Mouse (Mus musculus) kidney, postnatal 10 days (tissue): ENCODE measurements around the gene Cpne9.
A peak's percentile ranks its signal among the peaks of the same experiment; 100 is the strongest.

Experiments
- DNase-seq: peaks from one replicate; pipeline ENCODE4 v3.0.0; 2021; ENCODE audit warnings: mixed read lengths

The Cpne9 gene

DNA sequence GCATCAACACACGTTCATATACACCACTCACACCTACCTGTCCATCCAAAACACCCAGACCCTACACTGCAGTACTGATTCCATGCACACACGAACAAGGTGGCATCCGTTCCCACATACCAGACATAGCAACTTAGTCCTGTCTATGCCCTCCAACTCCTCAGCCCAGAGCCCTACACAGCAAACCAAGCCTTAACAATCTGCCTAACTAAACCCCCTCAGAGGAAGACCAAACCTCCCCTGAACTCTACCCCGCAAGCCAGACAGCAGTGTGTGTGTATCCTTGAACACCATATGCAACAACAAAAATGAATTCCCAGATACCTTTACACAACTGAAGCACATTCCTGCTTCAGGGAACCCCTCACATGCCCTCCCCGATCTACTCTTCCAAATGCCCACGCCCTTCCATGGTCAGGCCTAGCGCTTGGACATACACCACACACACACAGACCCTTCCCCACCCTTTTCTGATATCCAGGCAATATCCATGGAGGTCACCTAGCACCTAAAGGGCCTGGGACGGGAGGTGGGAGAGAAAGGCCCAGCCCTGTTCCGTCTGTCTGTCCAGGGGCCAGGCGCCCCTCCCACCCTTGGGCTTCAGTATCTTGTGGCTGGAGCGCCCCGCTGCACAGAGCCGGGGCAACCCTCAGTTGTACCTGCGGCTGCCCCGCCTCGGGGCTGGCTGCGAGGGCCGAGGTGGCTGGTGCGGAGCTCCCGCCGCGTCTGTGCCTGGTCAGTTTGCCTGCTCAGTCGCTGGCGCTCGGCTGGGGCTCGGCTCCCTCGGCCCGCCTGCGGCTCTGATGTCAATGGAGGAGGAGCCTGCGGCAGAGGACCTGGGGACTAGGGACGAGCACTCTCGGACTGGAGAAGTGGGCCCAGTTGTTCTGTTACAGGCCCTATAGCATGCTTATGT is 61.3 kb downstream of the Cpne9 start, which contains the start of gene Camk1:
TSS of gene Camk1 (minus strand) at position 808 of the 916 bp plus-strand sequence.
- peak; percentile 90 for DNase-seq

DNA sequence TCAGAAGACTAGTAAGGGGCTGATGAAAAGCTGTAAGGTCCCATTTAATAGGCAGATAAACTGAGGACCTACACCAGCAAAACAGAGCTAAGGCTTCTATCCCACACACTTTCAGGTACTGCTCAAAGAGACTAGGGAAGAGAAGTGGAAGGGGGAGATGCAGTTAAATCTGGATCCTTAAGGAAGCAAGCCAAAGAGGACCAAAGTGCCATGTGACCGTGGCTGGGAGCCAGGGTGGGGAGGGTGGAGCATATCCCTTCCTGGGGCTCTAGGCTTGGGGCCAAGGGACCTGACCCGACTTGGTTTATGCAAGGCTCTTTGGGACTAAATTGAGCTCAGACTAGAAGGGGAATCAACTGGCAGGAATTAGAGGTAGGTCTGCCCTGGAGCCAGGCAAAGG is 62.2 kb downstream of the Cpne9 start:
- DNase-seq = peak; percentile 92

DNA sequence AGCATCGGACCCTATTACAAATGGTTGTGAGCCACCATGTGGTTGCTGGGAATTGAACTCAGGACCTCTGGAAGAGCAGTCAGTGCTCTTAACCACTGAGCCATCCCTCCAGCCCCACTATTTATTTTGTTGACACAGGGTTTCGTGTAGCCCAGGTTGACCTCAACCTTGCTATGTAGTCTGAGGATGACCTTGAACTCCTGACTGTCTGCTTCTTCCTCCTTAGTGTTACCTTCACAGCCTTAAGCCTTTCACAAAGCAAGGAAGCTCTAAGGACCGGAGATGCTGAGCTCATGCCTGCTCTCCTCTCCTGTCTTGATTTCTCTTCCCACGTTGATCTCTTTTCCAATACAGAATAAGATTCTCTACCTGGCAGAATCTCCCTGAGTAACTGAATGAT is 64.8 kb downstream of the Cpne9 start:
- no peak for DNase-seq

GRCm38 (mm10) chr6:113350538-113350937 is 68.4 kb downstream of the Cpne9 start:
- DNase-seq = no peak

GRCm38 (mm10) chr6:113351161-113351560 is 69.1 kb downstream of the Cpne9 start:
- DNase-seq = no peak

DNA sequence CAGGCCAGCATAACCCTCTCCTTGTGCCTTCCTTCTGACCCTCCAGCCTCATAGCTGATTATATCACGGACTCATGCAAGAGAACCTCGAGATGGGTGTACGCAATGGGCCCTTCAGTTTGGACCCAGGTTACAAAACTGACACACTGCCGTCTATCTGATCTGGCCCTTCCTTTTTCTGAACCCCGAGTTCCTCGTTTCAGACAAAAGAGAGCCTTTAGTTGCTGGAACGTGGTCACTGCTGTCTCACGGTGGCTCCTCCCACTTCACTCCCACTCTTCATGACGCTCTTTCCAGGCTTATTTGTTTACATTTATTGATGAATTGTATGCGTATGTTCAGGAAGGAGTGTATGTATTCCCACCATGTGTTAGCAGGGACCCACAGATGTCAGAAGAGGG is 69.5 kb downstream of the Cpne9 start:
- no peak for DNase-seq

DNA sequence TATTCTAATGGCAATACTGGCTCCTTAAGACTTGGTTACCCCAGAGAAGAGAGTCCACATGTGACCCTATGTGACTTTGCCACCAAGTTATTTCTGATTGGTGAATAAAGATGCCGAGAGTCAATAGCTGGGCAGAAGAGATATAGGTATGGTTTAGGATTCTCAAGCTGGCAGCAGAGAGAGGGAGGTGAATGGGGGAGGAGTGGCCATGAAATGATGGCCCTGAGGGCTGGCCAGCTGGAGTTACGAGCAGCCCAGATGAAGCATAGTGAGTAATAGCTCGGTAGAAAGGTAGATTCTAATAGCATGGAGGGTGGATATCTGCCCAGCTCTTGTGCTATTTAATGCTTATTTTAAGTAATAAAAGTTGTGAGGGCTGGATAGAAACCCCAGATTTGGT is 70.7 kb downstream of the Cpne9 start:
- DNase-seq = no peak

GRCm38 (mm10) chr6:113353696-113354095 is 71.6 kb downstream of the Cpne9 start:
- no peak for DNase-seq
